13 mouse cellular contexts compared by ENCODE assay signal in genomic region chr10:78288896-78289295, GRCm38 (mm10).
"Had no signal": no experiment of that assay in that cellular context is flagged by ENCODE, and none has a peak within 500 bp of the region (broad histone marks: within the 10 kb centered on the region; RNA-seq: fewer than 3 reads in every experiment).

No protein-coding gene starts in this region.

- H3K27me3 ChIP-seq: limb, embryonic 15.5 days; midbrain, embryonic 13.5 days had no signal

- H3K4me1 ChIP-seq: midbrain, embryonic 13.5 days had no signal

- ATAC-seq: liver, embryonic 12.5 days; midbrain, embryonic 13.5 days had no signal

- H3K9ac ChIP-seq: limb, embryonic 15.5 days; liver, embryonic 12.5 days; lung, embryonic 14.5 days; midbrain, embryonic 13.5 days had no signal

- H3K4me2 ChIP-seq: limb, embryonic 15.5 days; liver, embryonic 12.5 days; lung, embryonic 14.5 days; midbrain, embryonic 13.5 days had no signal

- DNase-seq: kidney, adult 9 months; kidney, postnatal 36 days; lung, embryonic 14.5 days; lung, postnatal 10 days; lung, postnatal 4 days; right cerebral cortex, adult 18-20 months; right cerebral cortex, postnatal 25 days; thymus, adult 18-20 months; thymus, postnatal 14 days had no signal

- H3K27ac ChIP-seq: kidney, postnatal 0 days; liver, embryonic 12.5 days; midbrain, embryonic 13.5 days had no signal

- H3K9me3 ChIP-seq: limb, embryonic 15.5 days; liver, embryonic 12.5 days; midbrain, embryonic 13.5 days had no signal

- H3K4me3 ChIP-seq: limb, embryonic 15.5 days; liver, embryonic 12.5 days; midbrain, embryonic 13.5 days had no signal
